Mouse (Mus musculus) monocyte, adult 59 days (primary cell): ENCODE data around the gene Cdh24. TPM values are rescaled to one million over a fixed set of nuclear protein-coding genes. Genes with fewer than 3 reads are reported as not detected.

Experiments used
- total RNA-seq, 2 experiments: library from RNA; stranded (reverse); gene quantifications; one replicate each; pipeline ENCODE4 v1.2.4; 2023

The Cdh24 gene
- 1 to 10 TPM in 1 of 2 experiments, under 1 TPM in 1; 0.76 to 2.9 TPM for total RNA-seq

DNA sequence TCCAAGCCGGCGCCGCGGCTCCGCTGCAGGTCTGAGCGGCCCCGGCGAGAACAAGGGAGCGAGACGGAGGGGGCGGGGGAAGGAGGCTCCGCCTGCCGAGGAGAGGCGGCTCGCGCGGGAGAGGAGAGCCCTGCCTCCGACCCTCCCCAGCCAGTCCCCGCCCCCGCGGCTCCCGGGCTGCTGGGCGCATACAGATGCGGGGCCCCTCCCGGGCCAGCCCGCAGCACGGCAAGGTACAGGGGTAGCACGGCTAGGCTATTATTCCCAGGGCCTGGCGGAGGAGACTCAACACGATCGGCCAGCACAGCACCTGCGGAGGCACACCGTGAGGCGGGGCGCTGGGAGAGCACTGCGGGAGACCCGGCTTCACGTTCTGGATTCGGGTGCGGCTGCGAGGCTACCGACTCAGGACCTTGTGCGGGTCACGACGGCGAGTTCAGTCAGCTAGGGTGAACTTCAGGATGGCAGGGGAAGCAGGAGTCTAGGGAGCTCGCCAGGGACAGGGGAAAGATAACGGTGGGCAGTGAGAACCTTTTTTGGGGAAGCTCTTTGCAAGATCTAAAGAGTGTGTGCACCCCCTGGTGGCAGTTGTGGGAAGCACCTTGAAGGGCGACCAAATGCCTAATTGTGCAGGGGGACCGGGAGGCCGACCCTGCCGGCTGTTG, at the start of gene Cdh24:
TSS of gene Cdh24 (minus strand) at position 60 of the 665 bp plus-strand sequence.

DNA sequence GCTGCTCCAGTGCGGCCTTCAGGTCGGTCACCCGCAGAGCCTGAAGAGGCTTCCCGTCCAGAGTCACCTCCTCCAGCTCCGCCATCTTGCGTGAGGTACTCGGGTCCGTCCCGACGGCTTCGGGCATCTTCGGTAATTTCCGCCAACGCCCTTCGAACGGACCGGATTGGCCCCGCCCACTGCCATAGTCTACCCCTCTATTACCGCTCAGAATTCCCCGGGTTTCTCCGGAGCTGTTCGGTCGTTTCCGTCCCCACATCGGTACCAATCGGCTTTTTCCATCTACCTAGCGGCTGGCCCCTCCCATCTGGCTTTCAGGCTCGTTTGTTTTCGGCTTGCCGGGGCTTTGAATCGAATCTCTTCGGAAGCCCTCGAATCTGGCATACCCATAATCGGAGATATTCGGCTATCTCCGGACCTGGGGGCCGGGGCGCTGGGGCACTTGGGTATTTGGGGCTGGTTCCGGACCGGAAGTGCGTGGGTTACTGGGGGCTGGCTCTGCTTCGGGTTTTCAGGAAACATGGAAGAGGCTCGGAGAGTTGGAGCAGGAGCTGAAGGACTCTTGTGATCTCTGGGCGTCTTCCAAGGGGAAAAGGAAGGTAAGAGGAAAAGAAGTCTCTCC, 45.5 kb upstream of the Cdh24 start, which contains the start of gene Acin1:
TSS of gene Acin1 (minus strand) at position 410 of the 622 bp plus-strand sequence.

GRCm38 (mm10) chr14:54686063-54686521, 44.9 kb upstream of the Cdh24 start, which contains the start of gene 1700123O20Rik:
TSS of gene 1700123O20Rik (plus strand) at chr14:54686216.

GRCm38 (mm10) chr14:54640946-54641304, 239 bp downstream of the Cdh24 start, which contains the start of gene Gm17606:
TSS of gene Gm17606 (plus strand) at chr14:54640952.

DNA sequence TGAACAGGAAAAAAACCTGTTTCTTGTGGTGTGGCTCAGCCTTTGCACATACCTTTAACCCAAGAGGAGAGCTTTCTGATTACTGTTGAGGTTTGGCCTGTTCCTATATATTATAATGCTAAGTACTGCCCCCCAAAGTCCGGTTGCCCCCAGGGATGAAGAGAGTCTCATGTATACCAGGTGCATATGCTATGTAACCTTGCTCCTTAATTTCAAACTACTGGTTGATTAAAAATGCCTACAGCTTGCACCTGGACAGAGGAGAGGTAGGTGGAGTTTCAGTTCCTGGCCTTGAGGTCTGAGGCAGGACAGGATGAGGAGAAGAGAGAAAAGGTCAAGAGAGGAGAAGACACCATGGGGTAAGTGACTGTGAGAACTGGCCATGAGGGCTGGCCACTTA, 20.0 kb downstream of the Cdh24 start, which contains the start of gene Psmb11:
TSS of gene Psmb11 (plus strand) at position 301 of the 400 bp plus-strand sequence.

DNA sequence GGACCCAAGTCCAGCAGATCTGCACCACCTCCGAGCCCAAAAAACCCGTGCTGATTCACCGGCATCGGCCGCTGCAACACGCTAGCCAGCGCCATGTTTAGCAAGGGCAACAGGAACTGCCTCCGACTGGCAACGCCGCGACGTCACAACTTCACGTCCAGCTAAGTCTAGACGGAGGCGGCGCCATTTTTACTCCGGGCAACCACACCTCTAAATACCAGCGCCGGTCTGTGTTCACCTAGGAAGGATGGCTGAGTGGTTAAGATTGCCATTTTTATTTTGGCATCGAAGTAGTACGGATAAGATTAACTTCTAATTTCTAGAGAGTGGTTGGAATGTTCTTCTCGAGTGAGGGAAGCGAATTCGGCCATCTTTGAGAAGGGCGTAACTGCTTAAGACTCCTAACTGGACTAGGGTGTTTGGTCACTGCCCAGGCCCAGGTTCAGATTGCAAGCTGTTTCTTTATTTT, 23.2 kb downstream of the Cdh24 start, which contains the start of gene Psmb5:
TSS of gene Psmb5 (minus strand) at position 126 of the 469 bp plus-strand sequence.

DNA sequence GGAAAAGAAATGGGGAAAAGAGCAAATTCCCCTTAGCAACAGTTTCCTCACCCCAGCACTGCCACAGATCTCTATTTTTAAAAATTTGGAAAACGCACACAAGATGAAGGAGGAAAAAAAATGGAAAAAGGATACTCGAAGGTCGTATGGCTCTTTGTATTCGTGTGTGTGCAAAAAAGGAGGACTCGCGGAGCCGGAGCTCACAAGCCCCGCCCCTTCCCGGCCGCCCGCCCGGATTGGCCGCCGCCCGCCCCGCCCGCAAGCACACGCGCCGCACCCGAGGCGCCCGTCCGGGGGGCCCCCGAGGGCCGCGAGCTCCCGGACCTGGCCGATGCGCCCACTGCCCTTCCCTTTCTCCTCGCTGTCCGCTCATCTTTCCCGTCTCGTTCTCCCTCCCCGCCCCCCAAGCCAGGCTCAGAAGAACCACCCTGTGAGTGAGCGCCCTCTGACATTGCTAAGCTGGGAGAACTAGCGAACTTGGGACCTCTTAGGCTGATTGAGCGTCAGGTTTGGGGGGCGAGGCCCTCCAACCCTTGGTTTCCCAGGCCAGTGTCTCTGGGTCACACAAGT, 35.3 kb downstream of the Cdh24 start, which contains the start of gene 4931414P19Rik:
TSS of gene 4931414P19Rik (minus strand) at position 242 of the 570 bp plus-strand sequence.

Other genes with a start within 250 kb of the Cdh24 start
- 10 to 100 TPM; 67.4 to 75.2 TPM for gene Slc7a7, start 223.6 kb downstream of the Cdh24 start, total RNA-seq
- 10 to 100 TPM; 77.0 to 87.1 TPM for gene Mrpl52, start 214.5 kb downstream of the Cdh24 start, total RNA-seq
- gene Mmp14, start 209.8 kb downstream of the Cdh24 start, total RNA-seq, result 1 to 10 TPM; 1.4 to 2.5 TPM
- gene Lrp10, start 177.2 kb downstream of the Cdh24 start, total RNA-seq, result 100 to 1,000 TPM; 109 to 130 TPM
- not detected for gene Rem2, start 165.3 kb downstream of the Cdh24 start, total RNA-seq
- 10 to 100 TPM; 13.4 to 14.5 TPM for gene Prmt5, start 123.8 kb downstream of the Cdh24 start, total RNA-seq
- gene Haus4, start 86.7 kb downstream of the Cdh24 start, total RNA-seq, result 1 to 10 TPM; 7.1 to 7.4 TPM
- under 1 TPM; 0.79 to 0.84 TPM for gene Ajuba, start 63.8 kb downstream of the Cdh24 start, total RNA-seq
- gene 4931414P19Rik, start 35.4 kb downstream of the Cdh24 start, total RNA-seq, result 1 to 10 TPM; 6.6 to 7.8 TPM
- gene Psmb5, start 23.3 kb downstream of the Cdh24 start, total RNA-seq, result 10 to 100 TPM; 63.1 to 66.7 TPM
- gene Psmb11, start 19.9 kb downstream of the Cdh24 start, total RNA-seq, result not detected
- gene Gm17606, start 412 bp downstream of the Cdh24 start, total RNA-seq, result not detected
- 10 to 100 TPM; 22.4 to 23.1 TPM for gene 1700123O20Rik, start 44.9 kb upstream of the Cdh24 start, total RNA-seq
- 100 to 1,000 TPM; 302 to 334 TPM for gene Acin1, start 45.6 kb upstream of the Cdh24 start, total RNA-seq
- not detected for gene Gm29776, start 57.5 kb upstream of the Cdh24 start, total RNA-seq
- 1 to 10 TPM; 1.4 to 2.4 TPM for gene Cebpe, start 70.8 kb upstream of the Cdh24 start, total RNA-seq
- gene Slc7a8, start 140.6 kb upstream of the Cdh24 start, total RNA-seq, result 10 to 100 TPM; 33.9 to 35.1 TPM
- not detected for gene Rnf212b, start 172.8 kb upstream of the Cdh24 start, total RNA-seq
- 10 to 100 TPM in 1 of 2 experiments, 1 to 10 TPM in 1; 8.8 to 10.4 TPM for gene Homez, start 229.6 kb upstream of the Cdh24 start, total RNA-seq
- 1 to 10 TPM; 4.9 to 7.5 TPM for gene Ppp1r3e, start 236.2 kb upstream of the Cdh24 start, total RNA-seq
- 10 to 100 TPM; 10.5 to 18.6 TPM for gene Bcl2l2, start 242.0 kb upstream of the Cdh24 start, total RNA-seq
- gene Gm20521, start 242.1 kb upstream of the Cdh24 start, total RNA-seq, result 1 to 10 TPM; 1.5 to 2.0 TPM